Mouse (Mus musculus) stomach, embryonic 16.5 days (tissue): ENCODE results near the gene Klb. TPM values are rescaled to one million over a fixed set of nuclear protein-coding genes. Genes with fewer than 3 reads are reported as not detected.

Source experiments
- ATAC-seq: fragments of 200-750 bp; cut with Nextera tagmentation; 2 replicates; pipeline ENCODE4 v1.8.0; 2017; ENCODE audit warnings: moderate number of reproducible peaks, moderate TSS enrichment; ENCODE audit not compliant: insufficient read depth, low FRiP score
- H3K27ac ChIP-seq: fragments of 300-500 bp; sonication (generic); 2 replicates; pipeline ENCODE4 v1.5.1; 2014; ENCODE audit warnings: low read length
- H3K27me3 ChIP-seq: fragments of 300-500 bp; sonication (generic); 2 replicates; pipeline ENCODE4 v1.6.1; 2014; ENCODE audit warnings: low read length, control low read depth, mixed read lengths; ENCODE audit not compliant: control insufficient read depth, insufficient read depth
- H3K36me3 ChIP-seq: fragments of 300-500 bp; sonication (generic); 2 replicates; pipeline ENCODE4 v1.6.1; 2014; ENCODE audit warnings: low read length; ENCODE audit not compliant: control insufficient read depth, insufficient read depth
- H3K4me1 ChIP-seq: fragments of 300-500 bp; sonication (generic); 2 replicates; pipeline ENCODE4 v1.6.1; 2014; ENCODE audit warnings: low read length, control low read depth, mixed read lengths; ENCODE audit not compliant: control insufficient read depth, insufficient read depth
- H3K4me2 ChIP-seq: fragments of 300-500 bp; sonication (generic); 2 replicates; pipeline ENCODE4 v1.6.1; 2014; ENCODE audit warnings: low read depth, low read length, mixed read lengths
- H3K4me3 ChIP-seq: fragments of 300-500 bp; sonication (generic); replicated peaks from 2 replicates; pipeline ENCODE4 v1.5.1; 2014; ENCODE audit warnings: mild to moderate bottlenecking, low read length
- H3K9ac ChIP-seq: fragments of 300-500 bp; sonication (generic); 2 replicates; pipeline ENCODE4 v1.6.1; 2014; ENCODE audit warnings: low read length
- H3K9me3 ChIP-seq: fragments of 300-500 bp; sonication (generic); replicated peaks from 2 replicates; pipeline ENCODE4 v1.6.1; 2016; ENCODE audit warnings: low read length, control low read depth; ENCODE audit not compliant: control insufficient read depth
- WGBS: fragments of 180-500 bp; shearing (Covaris S2); extraction: QIAGEN DNeasy Blood & Tissue Kit; methylation state at CpG from one replicate; pipeline ENCODE4 v1.1.7; 2014; 5-methylcytosine and 5-hydroxymethylcytosine counted together
- polyA plus RNA-seq: library from polyadenylated mRNA; unstranded; fragments of >200 nt; fragmentation: Nextera tagmentation; extraction: Ambion mirVana; gene quantifications from 2 replicates; pipeline ENCODE4 v1.2.1, GENCODE M21; 2015

Gene Klb
- polyA plus RNA-seq, 1 experiment from 2014 or later, result 1.8 TPM

DNA sequence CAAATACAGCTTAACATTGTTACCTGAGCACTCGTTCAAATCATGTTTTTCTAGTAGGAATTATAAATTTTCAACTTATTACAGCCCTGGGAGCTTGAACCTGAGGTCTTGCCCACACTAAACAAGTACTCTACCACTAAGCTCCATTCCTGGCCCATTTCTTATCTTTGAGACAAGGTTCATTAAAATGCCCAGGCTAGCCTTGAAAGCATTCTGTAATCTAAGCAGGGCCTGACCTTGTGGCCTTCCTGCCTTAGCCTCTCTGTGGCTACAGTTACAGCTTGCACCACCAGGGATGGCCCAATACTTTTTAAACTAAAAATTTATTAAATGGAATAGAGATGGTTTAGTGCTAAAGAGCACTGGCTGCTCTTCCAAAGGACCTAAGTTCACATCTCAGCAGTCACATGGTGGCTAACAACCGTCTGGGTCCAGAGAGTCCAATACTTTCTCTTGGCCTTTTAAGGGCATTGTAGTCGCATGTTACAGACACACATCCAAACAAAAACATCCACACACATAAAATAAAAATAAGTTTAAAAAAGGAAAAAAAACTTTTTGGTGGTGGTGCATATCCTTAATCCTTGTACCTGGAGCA lies 23.3 kb upstream of the Klb start:
- no peak overlapping the region for H3K9ac ChIP-seq
- H3K4me3 ChIP-seq, result no peak overlapping the region
- H3K27me3 ChIP-seq, result no peaks in the 10 kb centered on the region
- no peaks in the 10 kb centered on the region for H3K36me3 ChIP-seq
- 78% methylated on average over 3 of the region's 3 CpGs for WGBS
- ATAC-seq, result no peak
- no peaks in the 10 kb centered on the region for H3K9me3 ChIP-seq
- no peak overlapping the region for H3K4me2 ChIP-seq
- H3K4me1 ChIP-seq, result peaks cover 7% of the 10 kb centered on the region
- H3K27ac ChIP-seq, result no peak overlapping the region

DNA sequence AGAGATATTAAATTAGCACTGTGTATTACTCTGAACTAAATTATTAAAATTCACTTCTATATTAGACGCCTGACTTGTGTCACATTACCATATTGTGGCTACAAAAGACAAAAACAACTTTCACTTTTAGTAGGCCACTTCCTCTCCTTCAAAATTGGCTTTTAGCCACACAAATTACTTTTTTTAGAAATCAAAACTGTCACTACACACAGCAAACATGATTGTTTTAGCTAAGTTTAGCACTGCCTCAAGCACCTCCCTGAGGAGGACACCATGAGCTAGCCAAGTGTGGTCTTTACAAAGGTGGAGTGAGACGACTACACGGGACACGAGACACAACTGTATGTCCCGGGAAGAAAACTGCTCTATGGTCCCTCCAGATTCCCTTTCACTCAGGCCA lies 21.9 kb upstream of the Klb start:
- ATAC-seq, result no peak
- Histone ChIP-seq H3K9me3 (no peaks in the 10 kb centered on the region), H3K4me2 (peak overlapping the region; percentile 16; the same call in 1 of the 2 replicates), H3K4me3 (no peak overlapping the region), H3K4me1 (peaks cover 7% of the 10 kb centered on the region), H3K9ac (no peak overlapping the region), H3K27ac (peak overlapping the region; percentile 48), H3K36me3 (no peaks in the 10 kb centered on the region), H3K27me3 (no peaks in the 10 kb centered on the region)
- 60% methylated on average over 5 of the region's 5 CpGs for WGBS

DNA sequence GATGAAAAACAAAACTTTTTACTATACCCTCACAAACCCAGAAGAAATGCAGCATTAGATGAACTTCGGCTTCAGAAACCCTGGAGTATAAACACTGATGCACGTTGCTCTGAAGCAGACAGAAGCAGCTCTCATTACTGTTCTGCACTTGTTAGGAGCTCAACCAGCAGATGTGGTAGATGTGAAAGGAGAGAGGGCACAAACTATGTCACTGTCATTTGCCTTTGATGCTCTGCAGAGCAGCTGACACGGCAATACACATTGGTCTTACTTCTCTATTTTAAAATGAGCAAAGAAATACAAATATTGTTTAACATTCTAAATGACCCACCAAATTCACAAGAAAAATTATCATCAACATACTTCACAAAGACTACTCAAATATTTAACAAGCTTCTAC lies 18.1 kb upstream of the Klb start:
- no peaks in the 10 kb centered on the region for H3K27me3 ChIP-seq
- peaks cover 11% of the 10 kb centered on the region for H3K4me1 ChIP-seq
- H3K27ac ChIP-seq, result no peak overlapping the region
- H3K9me3 ChIP-seq, result no peaks in the 10 kb centered on the region
- no peak overlapping the region for H3K9ac ChIP-seq
- H3K36me3 ChIP-seq, result no peaks in the 10 kb centered on the region
- no peak overlapping the region for H3K4me2 ChIP-seq
- no peak for ATAC-seq
- 59% methylated on average over 3 of the region's 3 CpGs for WGBS
- H3K4me3 ChIP-seq, result no peak overlapping the region

DNA sequence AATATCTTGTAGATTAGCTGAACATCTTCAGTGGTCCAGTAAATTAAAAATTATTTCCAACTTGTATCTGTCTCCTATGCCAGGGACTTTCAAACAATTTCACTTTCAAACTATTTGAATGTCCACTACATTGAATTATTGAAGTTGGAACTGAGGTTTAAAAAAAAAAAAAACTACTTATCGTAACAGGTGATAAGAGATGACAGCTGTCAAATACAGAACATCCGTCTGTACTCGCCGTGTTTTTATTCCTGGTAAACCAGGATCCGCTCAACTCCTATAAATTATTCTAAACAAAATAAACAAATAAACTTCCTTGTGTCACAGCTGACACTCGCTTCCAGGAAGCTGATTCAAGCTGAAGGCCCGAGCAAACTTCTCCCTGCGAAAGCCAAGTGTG lies 13.3 kb upstream of the Klb start:
- 3% methylated on average over 8 of the region's 8 CpGs for WGBS
- Histone ChIP-seq H3K4me1 (peaks cover 4% of the 10 kb centered on the region), H3K9ac (peak overlapping the region; percentile 89), H3K27me3 (no peaks in the 10 kb centered on the region), H3K27ac (peak overlapping the region; percentile 86; the same call in 1 of the 2 replicates), H3K36me3 (no peaks in the 10 kb centered on the region), H3K4me3 (peak overlapping the region; percentile 84), H3K4me2 (peak overlapping the region; percentile 57), H3K9me3 (no peaks in the 10 kb centered on the region)
- no peak for ATAC-seq

DNA sequence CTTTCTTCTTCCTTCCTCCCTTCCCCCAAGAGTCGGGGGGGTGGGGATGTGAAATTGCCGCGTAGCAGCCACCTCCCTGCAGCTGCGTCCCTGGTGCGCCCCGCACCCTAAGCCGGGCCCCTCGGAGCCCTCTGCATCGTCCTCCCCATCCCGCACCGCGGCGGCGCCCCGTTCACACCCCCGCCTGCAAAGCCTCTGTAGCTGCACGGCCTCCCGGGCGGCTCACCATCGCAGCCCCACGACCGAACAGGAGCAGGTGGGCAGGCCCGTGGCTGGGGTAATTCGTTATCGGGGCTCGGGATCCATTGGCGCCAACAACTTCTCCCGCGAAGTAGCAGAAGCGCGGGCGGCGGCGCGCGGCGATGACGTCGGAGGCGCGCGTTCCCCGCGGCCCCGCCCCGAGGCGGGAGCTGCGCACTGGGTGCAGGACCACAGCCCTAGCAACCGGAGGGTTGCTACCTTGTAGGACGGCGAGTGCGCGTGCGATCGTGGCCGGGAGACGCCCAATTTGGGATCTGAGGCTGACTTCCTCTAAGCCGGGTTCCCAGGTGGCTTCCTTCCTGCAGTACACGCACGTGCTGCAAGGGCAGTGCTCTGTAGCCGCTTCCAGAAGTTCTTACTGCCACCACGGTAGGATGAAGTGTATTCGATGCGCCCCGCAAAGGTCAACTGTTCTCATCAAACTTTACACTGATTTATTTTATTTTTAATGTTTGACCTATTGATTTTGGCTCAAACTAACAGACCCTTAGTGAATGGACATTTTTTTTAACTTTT lies 12.6 kb upstream of the Klb start, which contains the start of gene Rfc1:
Gene Rfc1 (minus strand): TSS at position 373 of the 777 bp plus-strand sequence.
- peak; percentile 98 for ATAC-seq
- Histone ChIP-seq H3K27ac (peak within 1 kb of the TSS; percentile 86), H3K36me3 (no peaks in the 10 kb centered on the region), H3K27me3 (no peaks in the 10 kb centered on the region), H3K9ac (peak within 1 kb of the TSS; percentile 89), H3K4me3 (peak within 1 kb of the TSS; percentile 84), H3K9me3 (no peaks in the 10 kb centered on the region), H3K4me2 (peak within 1 kb of the TSS; percentile 57), H3K4me1 (peaks cover 4% of the 10 kb centered on the region)
- WGBS, result under 1% methylated on average over 64 of the region's 65 CpGs

DNA sequence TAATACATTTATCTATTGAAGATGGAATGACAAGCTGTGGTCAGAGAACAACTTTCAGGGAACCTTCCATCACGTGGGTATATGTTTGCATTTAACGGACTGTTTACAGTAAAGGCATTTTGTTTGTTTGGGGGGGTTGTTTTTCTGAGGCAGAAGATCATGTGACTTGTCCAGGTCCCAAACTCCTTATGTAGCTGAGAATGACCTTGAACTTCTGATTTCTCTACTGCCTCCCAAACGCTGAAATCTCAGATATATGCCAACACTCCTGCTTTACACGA lies 12.1 kb upstream of the Klb start:
- H3K9me3 ChIP-seq, result no peaks in the 10 kb centered on the region
- H3K4me1 ChIP-seq, result peaks cover 4% of the 10 kb centered on the region
- no peaks in the 10 kb centered on the region for H3K27me3 ChIP-seq
- H3K9ac ChIP-seq, result no peak overlapping the region
- H3K4me2 ChIP-seq, result peak overlapping the region; percentile 57
- WGBS, result 18% methylated on average over 4 of the region's 4 CpGs
- H3K36me3 ChIP-seq, result no peaks in the 10 kb centered on the region
- peak overlapping the region; percentile 84 for H3K4me3 ChIP-seq
- no peak; the same call in 1 of the 2 replicates for ATAC-seq
- no peak overlapping the region for H3K27ac ChIP-seq

DNA sequence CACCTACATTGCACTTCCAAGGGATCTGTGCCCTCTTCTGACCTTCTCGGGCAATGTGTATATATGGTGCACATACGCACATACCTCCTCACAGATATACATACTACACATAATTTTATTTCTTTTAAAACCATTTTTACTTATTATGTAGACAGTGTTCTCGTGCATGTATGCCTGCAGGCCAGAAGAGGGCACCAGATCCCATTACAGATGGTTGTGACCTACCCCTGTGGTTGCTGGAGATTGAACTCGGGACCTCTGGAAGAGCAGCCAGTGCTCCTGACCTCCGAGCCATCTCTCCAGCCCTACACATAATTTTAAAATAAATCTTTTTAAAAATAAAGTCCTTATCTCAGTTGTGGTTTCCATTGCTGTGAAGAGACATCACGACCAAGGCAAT lies 9.7 kb upstream of the Klb start:
- no peaks in the 10 kb centered on the region for H3K9me3 ChIP-seq
- ATAC-seq, result no peak
- no peaks in the 10 kb centered on the region for H3K27me3 ChIP-seq
- H3K9ac ChIP-seq, result no peak overlapping the region
- H3K4me1 ChIP-seq, result peaks cover 4% of the 10 kb centered on the region
- H3K36me3 ChIP-seq, result no peaks in the 10 kb centered on the region
- H3K27ac ChIP-seq, result no peak overlapping the region
- no peak overlapping the region for H3K4me3 ChIP-seq
- WGBS, result 76% methylated on average over 6 of the region's 6 CpGs
- H3K4me2 ChIP-seq, result no peak overlapping the region

DNA sequence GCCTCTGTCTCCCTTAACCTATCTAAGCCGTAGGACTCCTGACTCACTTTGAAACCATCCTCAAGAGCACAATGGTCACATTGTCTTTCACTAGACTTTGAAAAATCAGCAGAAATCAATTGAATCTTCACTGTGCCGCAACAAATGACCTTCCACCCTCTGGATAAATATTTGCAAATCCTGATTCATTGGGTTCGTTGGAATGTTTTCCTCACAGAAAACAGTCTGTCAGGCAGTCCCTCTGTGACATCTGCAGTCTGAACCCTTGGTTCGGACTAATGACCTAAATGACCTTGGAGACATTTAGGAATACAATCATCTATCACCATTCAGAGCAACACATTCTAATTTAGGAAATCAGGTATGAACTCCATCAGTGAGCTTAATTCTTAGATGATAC lies 7.9 kb upstream of the Klb start:
- Histone ChIP-seq H3K4me3 (no peak overlapping the region), H3K9ac (no peak overlapping the region), H3K36me3 (no peaks in the 10 kb centered on the region), H3K27ac (no peak overlapping the region), H3K4me1 (no peaks in the 10 kb centered on the region), H3K9me3 (no peaks in the 10 kb centered on the region), H3K4me2 (no peak overlapping the region), H3K27me3 (no peaks in the 10 kb centered on the region)
- WGBS, result 21% methylated on average over 4 of the region's 4 CpGs
- no peak for ATAC-seq

DNA sequence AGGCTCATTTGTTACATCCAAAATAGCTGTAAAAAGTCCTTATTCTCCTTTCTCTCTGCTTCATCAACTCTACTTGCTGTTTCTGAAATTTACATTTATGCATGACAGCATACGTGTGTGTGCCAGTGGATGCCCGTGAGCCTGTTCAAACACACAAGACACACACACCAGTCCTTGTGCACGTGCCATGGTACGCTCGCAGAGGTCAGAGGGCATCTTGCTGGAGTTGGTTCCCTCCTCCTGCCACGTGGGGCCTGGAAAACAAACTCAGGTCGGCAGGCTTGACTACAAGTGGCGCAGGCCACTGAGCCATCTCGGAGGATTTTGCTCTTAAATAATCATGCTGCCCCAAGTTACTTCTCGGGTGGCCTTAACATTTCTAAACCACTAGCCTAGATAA lies 2.4 kb downstream of the Klb start:
- Histone ChIP-seq H3K9me3 (no peaks in the 10 kb centered on the region; the same call in 1 of the 2 replicates), H3K4me2 (no peak overlapping the region), H3K4me3 (no peak overlapping the region), H3K36me3 (no peaks in the 10 kb centered on the region), H3K27me3 (no peaks in the 10 kb centered on the region), H3K9ac (no peak overlapping the region), H3K27ac (no peak overlapping the region), H3K4me1 (no peaks in the 10 kb centered on the region)
- ATAC-seq, result no peak
- 56% methylated on average over 10 of the region's 10 CpGs for WGBS
